Mouse (Mus musculus): ENCODE measurements around the gene Memo1. TPM values are rescaled to one million over a fixed set of nuclear protein-coding genes. Genes with fewer than 3 reads are reported as not detected.
"Not testable (repeated sequence)": the region's sequence is repeated elsewhere in the genome, so short reads cannot be mapped to it uniquely, and the experiment has no call there.

The Memo1 gene
- polyA plus RNA-seq, 1 experiment, result 111 TPM

- no peaks in the 10 kb centered on the region for H3K4me1 ChIP-seq (ENCODE audit: control insufficient read depth, insufficient read depth, low read length)
- no peak for TF ChIP-seq CTCF (IDR thresholded peaks at IDR 0.05; ENCODE audit: borderline replicate concordance, insufficient read depth, low read length)
- no peak overlapping the region for H3K4me3 ChIP-seq (ENCODE audit: insufficient read depth, low read length)
- no peak overlapping the region for H3K27ac ChIP-seq (ENCODE audit: insufficient read depth, low read length)
Measured at GRCm38 (mm10) chr17:74322400-74323054, 27.2 kb upstream of the Memo1 start.

DNA sequence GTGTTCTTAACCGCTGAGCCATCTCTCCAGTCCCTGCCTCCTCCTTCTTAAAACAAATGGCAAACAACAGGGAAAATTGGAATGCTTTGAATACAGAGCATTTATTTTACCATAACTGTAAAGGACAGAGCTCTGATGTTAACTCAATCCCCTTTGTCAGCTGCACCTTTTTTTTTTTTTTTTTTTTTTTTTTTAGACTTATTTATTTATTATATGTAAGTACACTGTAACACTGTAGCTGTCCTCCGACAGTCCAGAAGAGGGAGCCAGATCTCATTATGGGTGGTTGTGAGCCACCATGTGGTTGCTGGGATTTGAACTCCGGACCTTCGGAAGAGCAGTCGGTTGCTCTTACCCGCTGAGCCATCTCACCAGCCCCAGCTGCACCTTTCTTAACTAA, 23.4 kb upstream of the Memo1 start:
- no peak overlapping the region for H3K4me3 ChIP-seq (ENCODE audit: insufficient read depth, low read length)
- TF ChIP-seq CTCF (IDR thresholded peaks at IDR 0.05; ENCODE audit: borderline replicate concordance, insufficient read depth, low read length), result no peak
- TF ChIP-seq POLR2A (IDR thresholded peaks at IDR 0.05; ENCODE audit: low read depth, low read length), result no peak
- no peak overlapping the region for H3K27ac ChIP-seq (ENCODE audit: insufficient read depth, low read length)
- no peaks in the 10 kb centered on the region for H3K4me1 ChIP-seq (ENCODE audit: control insufficient read depth, insufficient read depth, low read length)

GRCm38 (mm10) chr17:74316309-74316863, 21.1 kb upstream of the Memo1 start:
- H3K27ac ChIP-seq (ENCODE audit: insufficient read depth, low read length), result peak overlapping the region; percentile 68
- no peaks in the 10 kb centered on the region for H3K4me1 ChIP-seq (ENCODE audit: control insufficient read depth, insufficient read depth, low read length)
- no peak for TF ChIP-seq CTCF (IDR thresholded peaks at IDR 0.05; ENCODE audit: borderline replicate concordance, insufficient read depth, low read length)
- peak; percentile 86 for TF ChIP-seq POLR2A (IDR thresholded peaks at IDR 0.05; ENCODE audit: low read depth, low read length)
- H3K4me3 ChIP-seq (ENCODE audit: insufficient read depth, low read length), result peak overlapping the region; percentile 74

- H3K4me3 ChIP-seq (ENCODE audit: insufficient read depth, low read length), result peak overlapping the region; percentile 74
- no peaks in the 10 kb centered on the region for H3K4me1 ChIP-seq (ENCODE audit: control insufficient read depth, insufficient read depth, low read length)
- TF ChIP-seq CTCF (IDR thresholded peaks at IDR 0.05; ENCODE audit: borderline replicate concordance, insufficient read depth, low read length) (no peak), POLR2A (IDR thresholded peaks at IDR 0.05; ENCODE audit: low read depth, low read length) (no peak)
- H3K27ac ChIP-seq (ENCODE audit: insufficient read depth, low read length), result peak overlapping the region; percentile 68
Measured at GRCm38 (mm10) chr17:74315445-74316308, 20.4 kb upstream of the Memo1 start.

DNA sequence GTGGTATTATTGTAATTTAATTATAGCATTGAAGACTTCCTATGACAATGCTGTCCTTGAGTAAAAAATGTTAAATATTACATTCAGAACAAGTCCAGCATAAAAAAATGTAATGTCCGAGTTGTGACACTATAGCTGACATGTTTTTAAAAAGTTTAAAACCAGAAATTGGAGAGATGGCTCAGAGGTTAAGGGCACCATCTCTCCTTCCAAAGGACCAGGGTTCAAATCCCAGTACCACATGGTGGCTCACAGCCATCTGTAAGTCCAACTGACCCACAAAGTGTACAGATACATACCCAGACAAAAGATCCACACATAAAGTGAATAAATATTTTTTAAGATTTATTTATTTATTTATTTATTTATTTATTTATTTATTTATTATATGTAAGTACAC, 10.7 kb upstream of the Memo1 start:
- Histone ChIP-seq H3K4me1 (ENCODE audit: control insufficient read depth, insufficient read depth, low read length) (no peaks in the 10 kb centered on the region), H3K4me3 (ENCODE audit: insufficient read depth, low read length) (no peak overlapping the region), H3K27ac (ENCODE audit: insufficient read depth, low read length) (no peak overlapping the region)
- no peak for TF ChIP-seq POLR2A (IDR thresholded peaks at IDR 0.05; ENCODE audit: low read depth, low read length)
- TF ChIP-seq CTCF (IDR thresholded peaks at IDR 0.05; ENCODE audit: borderline replicate concordance, insufficient read depth, low read length), result no peak

DNA sequence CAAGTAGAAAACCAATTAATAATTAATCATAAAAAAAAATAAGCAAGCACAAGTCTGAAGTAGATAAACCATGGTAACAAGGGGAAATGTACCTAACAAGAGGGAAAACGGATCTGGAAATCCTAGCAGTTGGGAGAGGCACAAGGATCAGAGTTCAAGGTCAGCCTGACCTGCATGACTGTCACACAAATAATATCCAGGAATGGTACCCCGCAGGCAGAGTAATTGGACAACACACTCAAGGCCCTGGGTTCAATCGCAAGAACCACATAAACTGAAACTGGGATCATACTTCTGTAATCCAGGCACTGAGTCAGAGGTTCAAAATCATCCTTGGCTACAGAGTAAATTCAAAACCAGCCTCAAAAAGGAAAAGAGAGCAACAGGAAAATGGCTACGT, 10.3 kb upstream of the Memo1 start:
- Histone ChIP-seq H3K4me3 (ENCODE audit: insufficient read depth, low read length) (no peak overlapping the region), H3K4me1 (ENCODE audit: control insufficient read depth, insufficient read depth, low read length) (no peaks in the 10 kb centered on the region), H3K27ac (ENCODE audit: insufficient read depth, low read length) (no peak overlapping the region)
- TF ChIP-seq POLR2A (IDR thresholded peaks at IDR 0.05; ENCODE audit: low read depth, low read length) (no peak), CTCF (IDR thresholded peaks at IDR 0.05; ENCODE audit: borderline replicate concordance, insufficient read depth, low read length) (no peak)

DNA sequence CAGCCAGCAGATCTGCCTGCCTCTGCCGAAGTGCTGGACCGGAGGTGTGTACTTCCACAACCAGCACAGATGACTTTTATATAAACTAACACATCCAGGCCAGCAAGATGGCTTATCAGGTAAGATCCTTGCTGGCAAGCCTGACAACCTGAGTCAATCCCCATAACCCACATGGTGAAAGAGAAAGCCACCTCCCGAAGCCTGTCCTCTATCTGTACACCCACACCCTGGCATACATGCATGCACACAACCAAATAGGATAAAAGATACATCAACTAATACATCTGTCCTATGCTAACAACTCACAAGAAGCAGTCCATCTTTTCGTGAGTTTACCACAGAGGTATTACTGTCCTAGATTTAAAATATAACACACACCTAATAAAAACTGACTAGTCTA, 8.7 kb upstream of the Memo1 start:
- Histone ChIP-seq H3K4me3 (ENCODE audit: insufficient read depth, low read length) (no peak overlapping the region), H3K27ac (ENCODE audit: insufficient read depth, low read length) (no peak overlapping the region; the same call in 1 of the 2 replicates), H3K4me1 (ENCODE audit: control insufficient read depth, insufficient read depth, low read length) (no peaks in the 10 kb centered on the region)
- TF ChIP-seq POLR2A (IDR thresholded peaks at IDR 0.05; ENCODE audit: low read depth, low read length) (no peak), CTCF (IDR thresholded peaks at IDR 0.05; ENCODE audit: borderline replicate concordance, insufficient read depth, low read length) (no peak)

- H3K4me3 ChIP-seq (ENCODE audit: insufficient read depth, low read length), result no peak overlapping the region
- TF ChIP-seq CTCF (IDR thresholded peaks at IDR 0.05; ENCODE audit: borderline replicate concordance, insufficient read depth, low read length), result no peak
- no peak for TF ChIP-seq POLR2A (IDR thresholded peaks at IDR 0.05; ENCODE audit: low read depth, low read length)
- H3K27ac ChIP-seq (ENCODE audit: insufficient read depth, low read length), result no peak overlapping the region
- no peaks in the 10 kb centered on the region for H3K4me1 ChIP-seq (ENCODE audit: control insufficient read depth, insufficient read depth, low read length)
Measured at GRCm38 (mm10) chr17:74300089-74300488, 4.8 kb upstream of the Memo1 start.

DNA sequence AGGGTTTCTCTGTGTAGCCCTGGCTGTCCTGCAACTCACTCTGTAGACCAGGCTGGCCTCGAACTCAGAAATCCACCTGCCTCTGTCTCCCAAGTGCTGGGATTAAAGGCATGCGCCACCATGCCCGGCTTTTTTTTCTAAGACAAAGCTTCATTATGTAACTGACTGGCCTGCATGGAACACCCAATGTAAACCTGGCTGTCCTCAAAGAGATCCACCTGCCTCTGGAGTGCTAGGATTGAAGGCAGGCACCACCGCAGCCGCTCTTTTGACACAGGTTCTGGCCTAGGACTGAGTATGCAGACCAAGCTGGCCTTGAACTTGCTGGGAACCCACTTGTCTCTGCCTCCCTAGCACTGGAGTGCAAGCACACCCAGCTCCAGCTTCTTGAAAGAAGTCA, 1.7 kb upstream of the Memo1 start:
- not testable (repeated sequence) for H3K4me3 ChIP-seq (ENCODE audit: insufficient read depth, low read length); H3K4me1 ChIP-seq (ENCODE audit: control insufficient read depth, insufficient read depth, low read length); H3K27ac ChIP-seq (ENCODE audit: insufficient read depth, low read length)
